Mouse (Mus musculus): ENCODE measurements around the gene Atf6. TPM values are rescaled to one million over a fixed set of nuclear protein-coding genes. Genes with fewer than 3 reads are reported as not detected.

The Atf6 gene
- polyA plus RNA-seq, 1 experiment, result 12.0 TPM

GRCm38 (mm10) chr1:170709034-170709433, 158.5 kb downstream of the Atf6 start:
- Histone ChIP-seq H3K4me3 (ENCODE audit: insufficient read depth, poor library complexity, severe bottlenecking) (no peak overlapping the region), H3K27me3 (ENCODE audit: control insufficient read depth, insufficient read depth, insufficient read length) (no peaks in the 10 kb centered on the region), H3K79me3 (ENCODE audit: low read depth) (no peaks in the 10 kb centered on the region), H3K79me2 (ENCODE audit: control insufficient read depth, insufficient read depth) (no peaks in the 10 kb centered on the region), H3K36me3 (ENCODE audit: control insufficient read depth, insufficient read depth) (peaks cover 4% of the 10 kb centered on the region), H3ac (ENCODE audit: control insufficient read depth, insufficient read length, low read depth) (no peak overlapping the region)
- no peak for TF ChIP-seq FOSL1 (IDR thresholded peaks at IDR 0.05; ENCODE audit: insufficient read depth, low read length, poor library complexity, severe bottlenecking)
- no peak for TF ChIP-seq MYOG (IDR thresholded peaks at IDR 0.05; ENCODE audit: control insufficient read depth, extremely low read depth, insufficient read length)

- Histone ChIP-seq H3K4me3 (ENCODE audit: insufficient read depth, poor library complexity, severe bottlenecking) (no peak overlapping the region), H3K79me2 (ENCODE audit: control insufficient read depth, insufficient read depth) (no peaks in the 10 kb centered on the region), H3K36me3 (ENCODE audit: control insufficient read depth, insufficient read depth) (peaks cover 4% of the 10 kb centered on the region), H3K27me3 (ENCODE audit: control insufficient read depth, insufficient read depth, insufficient read length) (no peaks in the 10 kb centered on the region), H3ac (ENCODE audit: control insufficient read depth, insufficient read length, low read depth) (no peak overlapping the region), H3K79me3 (ENCODE audit: low read depth) (no peaks in the 10 kb centered on the region)
- TF ChIP-seq CEBPB (IDR thresholded peaks at IDR 0.05; ENCODE audit: low read depth), result no peak
- TF ChIP-seq FOSL1 (IDR thresholded peaks at IDR 0.05; ENCODE audit: insufficient read depth, low read length, poor library complexity, severe bottlenecking), result no peak
- TF ChIP-seq MYOD1 (IDR thresholded peaks at IDR 0.05; ENCODE audit: control insufficient read depth, insufficient read length, low read depth), result no peak
These were observed 161.5 kb downstream of the Atf6 start for GRCm38 (mm10) chr1:170706046-170706445.

GRCm38 (mm10) chr1:170704911-170705594, 162.5 kb downstream of the Atf6 start:
- H3ac ChIP-seq (ENCODE audit: control insufficient read depth, insufficient read length, low read depth), result no peak overlapping the region
- peaks cover 4% of the 10 kb centered on the region for H3K36me3 ChIP-seq (ENCODE audit: control insufficient read depth, insufficient read depth)
- H3K79me3 ChIP-seq (ENCODE audit: low read depth), result no peaks in the 10 kb centered on the region
- no peak overlapping the region for H3K4me3 ChIP-seq (ENCODE audit: insufficient read depth, poor library complexity, severe bottlenecking)
- no peak for TF ChIP-seq MYOG (IDR thresholded peaks at IDR 0.05; ENCODE audit: control insufficient read depth, extremely low read depth, insufficient read length)
- no peak for TF ChIP-seq MAX (IDR thresholded peaks at IDR 0.05)
- TF ChIP-seq CEBPB (IDR thresholded peaks at IDR 0.05; ENCODE audit: low read depth), result no peak
- TF ChIP-seq FOSL1 (IDR thresholded peaks at IDR 0.05; ENCODE audit: insufficient read depth, low read length, poor library complexity, severe bottlenecking), result no peak
- TF ChIP-seq USF1 (IDR thresholded peaks at IDR 0.05; ENCODE audit: low read depth), result no peak
- no peak for TF ChIP-seq CTCF (IDR thresholded peaks at IDR 0.05; ENCODE audit: control insufficient read depth, insufficient read depth, insufficient read length)
- TF ChIP-seq MYOD1 (IDR thresholded peaks at IDR 0.05; ENCODE audit: control insufficient read depth, insufficient read length, low read depth), result no peak
- no peaks in the 10 kb centered on the region for H3K27me3 ChIP-seq (ENCODE audit: control insufficient read depth, insufficient read depth, insufficient read length)
- H3K79me2 ChIP-seq (ENCODE audit: control insufficient read depth, insufficient read depth), result no peaks in the 10 kb centered on the region

- Histone ChIP-seq H3K79me2 (ENCODE audit: control insufficient read depth, insufficient read depth) (no peaks in the 10 kb centered on the region), H3K36me3 (ENCODE audit: control insufficient read depth, insufficient read depth) (peaks cover 4% of the 10 kb centered on the region), H3K79me3 (ENCODE audit: low read depth) (no peaks in the 10 kb centered on the region), H3K4me3 (ENCODE audit: insufficient read depth, poor library complexity, severe bottlenecking) (no peak overlapping the region), H3K27me3 (ENCODE audit: control insufficient read depth, insufficient read depth, insufficient read length) (no peaks in the 10 kb centered on the region), H3ac (ENCODE audit: control insufficient read depth, insufficient read length, low read depth) (no peak overlapping the region)
- TF ChIP-seq MYOD1 (IDR thresholded peaks at IDR 0.05; ENCODE audit: control insufficient read depth, insufficient read length, low read depth) (no peak), FOSL1 (IDR thresholded peaks at IDR 0.05; ENCODE audit: insufficient read depth, low read length, poor library complexity, severe bottlenecking) (no peak)
These were observed 163.5 kb downstream of the Atf6 start for GRCm38 (mm10) chr1:170704103-170704502.

GRCm38 (mm10) chr1:170702958-170703357, 164.6 kb downstream of the Atf6 start:
- Histone ChIP-seq H3K4me3 (ENCODE audit: insufficient read depth, poor library complexity, severe bottlenecking) (no peak overlapping the region), H3K36me3 (ENCODE audit: control insufficient read depth, insufficient read depth) (peaks cover 4% of the 10 kb centered on the region), H3K79me2 (ENCODE audit: control insufficient read depth, insufficient read depth) (no peaks in the 10 kb centered on the region), H3K79me3 (ENCODE audit: low read depth) (no peaks in the 10 kb centered on the region), H3K27me3 (ENCODE audit: control insufficient read depth, insufficient read depth, insufficient read length) (no peaks in the 10 kb centered on the region), H3ac (ENCODE audit: control insufficient read depth, insufficient read length, low read depth) (no peak overlapping the region)
- no peak for TF ChIP-seq MYOG (IDR thresholded peaks at IDR 0.05; ENCODE audit: control insufficient read depth, extremely low read depth, insufficient read length)
- TF ChIP-seq MYOD1 (IDR thresholded peaks at IDR 0.05; ENCODE audit: control insufficient read depth, insufficient read length, low read depth), result no peak
- peak; percentile 76 for TF ChIP-seq CEBPB (IDR thresholded peaks at IDR 0.05; ENCODE audit: low read depth)
- no peak for TF ChIP-seq USF1 (IDR thresholded peaks at IDR 0.05; ENCODE audit: low read depth)
- no peak for TF ChIP-seq CTCF (IDR thresholded peaks at IDR 0.05; ENCODE audit: control insufficient read depth, insufficient read depth, insufficient read length)
- TF ChIP-seq FOSL1 (IDR thresholded peaks at IDR 0.05; ENCODE audit: insufficient read depth, low read length, poor library complexity, severe bottlenecking), result no peak
- TF ChIP-seq MAX (IDR thresholded peaks at IDR 0.05), result no peak

GRCm38 (mm10) chr1:170702263-170702662, 165.3 kb downstream of the Atf6 start:
- no peaks in the 10 kb centered on the region for H3K79me3 ChIP-seq (ENCODE audit: low read depth)
- no peak overlapping the region for H3K4me3 ChIP-seq (ENCODE audit: insufficient read depth, poor library complexity, severe bottlenecking)
- no peaks in the 10 kb centered on the region for H3K79me2 ChIP-seq (ENCODE audit: control insufficient read depth, insufficient read depth)
- peak; percentile 97 for TF ChIP-seq MYOD1 (IDR thresholded peaks at IDR 0.05; ENCODE audit: control insufficient read depth, insufficient read length, low read depth)
- no peak for TF ChIP-seq MYOG (IDR thresholded peaks at IDR 0.05; ENCODE audit: control insufficient read depth, extremely low read depth, insufficient read length)
- peaks cover 4% of the 10 kb centered on the region for H3K36me3 ChIP-seq (ENCODE audit: control insufficient read depth, insufficient read depth)
- H3K27me3 ChIP-seq (ENCODE audit: control insufficient read depth, insufficient read depth, insufficient read length), result no peaks in the 10 kb centered on the region
- H3ac ChIP-seq (ENCODE audit: control insufficient read depth, insufficient read length, low read depth), result no peak overlapping the region

Measured in C2C12 (cell line).